Mouse (Mus musculus): Measurements from ENCODE around the gene Ranbp10.

DNA sequence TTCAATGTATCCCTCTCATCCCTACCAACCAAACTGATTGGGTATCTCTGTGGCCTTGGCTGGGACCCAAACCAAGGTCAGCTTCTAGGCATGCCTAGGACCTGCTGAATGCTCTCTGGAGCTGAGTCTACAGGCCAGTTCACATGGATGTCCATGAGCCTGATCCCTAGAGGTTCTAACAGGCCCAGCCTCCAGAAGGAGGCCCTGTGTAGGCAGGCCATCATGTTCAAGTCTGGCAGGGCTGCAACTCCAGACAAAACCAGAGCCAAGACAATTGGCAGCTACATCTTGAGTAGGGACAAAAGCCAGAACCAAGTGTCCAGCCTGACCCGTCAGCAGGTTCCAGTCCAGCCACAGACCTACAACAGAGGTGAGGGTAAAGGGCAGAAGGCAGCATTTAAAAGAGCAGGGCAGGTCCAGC is 53.7 kb downstream of the Ranbp10 start:
- TF ChIP-seq GATA1 (IDR thresholded peaks at IDR 0.05; ENCODE audit: borderline replicate concordance, low read length) = no peak
- no peak for TF ChIP-seq FLI1 (IDR thresholded peaks at IDR 0.05; ENCODE audit: low read length)
